Mouse (Mus musculus) intestine, embryonic 14.5 days (tissue): Measurements from ENCODE around the gene Pnpla1. TPM values are rescaled to one million over a fixed set of nuclear protein-coding genes. Genes with fewer than 3 reads are reported as not detected.

Experiments used
- ATAC-seq: fragments of 200-750 bp; cut with Nextera tagmentation; replicated peaks from 2 replicates; pipeline ENCODE4 v1.8.0; 2017; ENCODE audit warnings: low read depth, moderate number of reproducible peaks, moderate TSS enrichment, moderate library complexity; ENCODE audit not compliant: low FRiP score, low TSS enrichment
- DNase-seq: peaks from one replicate; pipeline ENCODE4 v3.0.0-alpha.2; 2018; ENCODE audit warnings: low spot score
- H3K27ac ChIP-seq: fragments of 300-500 bp; sonication (generic); 2 replicates; pipeline ENCODE4 v1.5.1; 2014; ENCODE audit warnings: low read depth, mild to moderate bottlenecking, control low read depth
- H3K27me3 ChIP-seq: fragments of 300-500 bp; sonication (generic); replicated peaks from 2 replicates; pipeline ENCODE4 v1.6.1; 2014; ENCODE audit warnings: low read length, control low read depth; ENCODE audit not compliant: control insufficient read depth, insufficient read depth
- H3K36me3 ChIP-seq: fragments of 300-500 bp; sonication (generic); 2 replicates; pipeline ENCODE4 v1.6.1; 2014; ENCODE audit warnings: low read length, control low read depth; ENCODE audit not compliant: control insufficient read depth, insufficient read depth
- H3K4me1 ChIP-seq: fragments of 300-500 bp; sonication (generic); replicated peaks from 2 replicates; pipeline ENCODE4 v1.6.1; 2014; ENCODE audit warnings: low read length, control low read depth, mixed read lengths; ENCODE audit not compliant: control insufficient read depth, insufficient read depth
- H3K4me2 ChIP-seq: fragments of 300-500 bp; sonication (generic); 2 replicates; pipeline ENCODE4 v1.6.1; 2014; ENCODE audit warnings: low read length
- H3K4me3 ChIP-seq: fragments of 300-500 bp; sonication (generic); 2 replicates; pipeline ENCODE4 v1.5.1; 2014; ENCODE audit warnings: low read depth, low read length, control low read depth, mixed read lengths
- H3K9ac ChIP-seq: fragments of 300-500 bp; sonication (generic); 2 replicates; pipeline ENCODE4 v1.6.1; 2014; ENCODE audit warnings: mild to moderate bottlenecking, low read length
- H3K9me3 ChIP-seq: fragments of 300-500 bp; sonication (generic); 2 replicates; pipeline ENCODE4 v1.6.1; 2016; ENCODE audit warnings: low read length, control low read depth; ENCODE audit not compliant: control insufficient read depth
- WGBS: fragments of 180-500 bp; shearing (Covaris S2); extraction: QIAGEN DNeasy Blood & Tissue Kit; methylation state at CpG from one replicate; pipeline ENCODE4 v1.1.7; 2014; 5-methylcytosine and 5-hydroxymethylcytosine counted together
- polyA plus RNA-seq: library from polyadenylated mRNA; unstranded; fragments of >200 nt; fragmentation: Nextera tagmentation; extraction: Ambion mirVana; gene quantifications from 2 replicates; pipeline ENCODE4 v1.2.1, GENCODE M21; 2014

The Pnpla1 gene
- polyA plus RNA-seq, 1 experiment from 2014 or later, result 0.76 TPM

DNA sequence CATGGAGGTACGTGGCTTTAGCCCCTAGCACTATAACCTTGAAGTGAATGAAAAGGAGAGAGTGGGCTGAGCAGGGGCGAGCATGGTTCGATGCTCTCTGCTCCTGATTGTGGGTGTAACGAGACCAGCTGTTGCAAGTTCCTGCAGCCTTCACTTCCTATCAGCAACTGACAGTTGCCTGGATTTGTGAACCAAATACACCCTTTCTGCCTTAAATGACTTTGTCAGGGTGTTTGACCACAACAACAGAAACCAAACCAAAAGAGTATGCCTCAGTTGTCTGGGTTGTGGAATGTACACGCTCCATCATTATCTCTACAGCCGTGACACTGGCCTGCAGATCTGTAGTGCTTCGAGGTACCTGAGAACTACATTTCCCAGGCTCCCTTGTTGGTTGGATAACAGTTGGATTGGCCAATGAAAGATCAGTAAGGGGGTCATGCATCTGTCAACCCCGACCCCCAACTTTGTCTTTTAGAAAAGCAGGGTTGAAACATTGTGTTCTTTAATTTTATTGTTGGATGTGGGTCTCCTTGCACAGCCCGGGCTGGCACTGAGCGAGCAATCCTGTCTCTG, 25.8 kb downstream of the Pnpla1 start:
- Histone ChIP-seq H3K4me3 (no peak overlapping the region), H3K9ac (no peak overlapping the region), H3K4me1 (peaks cover 9% of the 10 kb centered on the region), H3K9me3 (no peaks in the 10 kb centered on the region), H3K27me3 (no peaks in the 10 kb centered on the region), H3K27ac (no peak overlapping the region), H3K4me2 (no peak overlapping the region), H3K36me3 (no peaks in the 10 kb centered on the region)
- DNase-seq (no peak), ATAC-seq (no peak)
- WGBS, result 77% methylated on average over 10 of the region's 10 CpGs

DNA sequence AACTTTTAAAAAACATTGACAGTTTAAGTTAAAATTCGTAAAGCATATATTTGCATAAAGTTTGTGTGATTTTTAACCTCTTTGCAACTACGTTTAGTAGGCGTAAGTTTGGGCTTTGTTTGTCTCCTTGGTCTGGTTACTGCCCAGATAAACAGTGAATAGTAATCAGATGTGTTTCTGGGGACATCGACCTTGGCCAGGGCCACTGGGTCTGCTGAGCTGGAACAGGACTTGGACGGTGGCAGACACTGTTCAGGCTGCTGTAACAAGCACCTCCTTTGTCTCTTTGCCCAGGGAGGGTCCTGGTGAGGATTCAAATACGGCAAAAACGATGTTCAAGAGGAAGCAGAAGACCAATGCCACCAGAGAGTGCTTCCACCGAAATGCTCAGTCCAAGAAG, 27.0 kb downstream of the Pnpla1 start:
- ATAC-seq, result no peak
- Histone ChIP-seq H3K36me3 (no peaks in the 10 kb centered on the region), H3K4me3 (no peak overlapping the region), H3K27ac (no peak overlapping the region), H3K4me1 (peaks cover 9% of the 10 kb centered on the region), H3K4me2 (no peak overlapping the region), H3K27me3 (no peaks in the 10 kb centered on the region), H3K9ac (no peak overlapping the region), H3K9me3 (0 out of 2 replicates have a peak, but pooled peaks cover 5% of the 10 kb centered on the region)
- no peak for DNase-seq
- 83% methylated on average over 8 of the region's 8 CpGs for WGBS

DNA sequence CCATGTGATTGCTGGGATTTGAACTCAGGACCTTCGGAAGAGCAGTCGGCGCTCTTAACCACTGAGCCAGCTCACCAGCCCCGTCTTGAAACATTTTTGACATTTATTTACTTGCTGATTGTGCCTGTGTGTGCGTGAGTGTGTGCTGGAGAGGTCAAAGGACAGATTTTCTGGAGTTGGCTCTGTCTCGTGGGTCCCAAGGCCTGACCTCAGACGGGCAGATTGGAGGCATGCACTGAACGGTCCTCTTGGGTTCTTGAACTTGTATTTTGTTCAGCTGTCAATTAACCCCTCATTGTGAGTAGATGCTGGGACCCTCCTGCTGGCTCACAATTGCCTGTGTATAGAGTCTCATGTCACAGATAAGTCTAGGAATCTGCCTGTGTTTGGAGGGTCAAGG, 28.1 kb downstream of the Pnpla1 start:
- H3K27ac ChIP-seq, result no peak overlapping the region
- no peaks in the 10 kb centered on the region for H3K36me3 ChIP-seq
- ATAC-seq, result no peak
- peaks cover 9% of the 10 kb centered on the region for H3K4me1 ChIP-seq
- H3K9ac ChIP-seq, result no peak overlapping the region
- 81% methylated on average over 8 of the region's 8 CpGs for WGBS
- no peaks in the 10 kb centered on the region for H3K27me3 ChIP-seq
- DNase-seq, result no peak
- H3K9me3 ChIP-seq, result 0 out of 2 replicates have a peak, but pooled peaks cover 5% of the 10 kb centered on the region
- H3K4me3 ChIP-seq, result no peak overlapping the region
- no peak overlapping the region for H3K4me2 ChIP-seq

DNA sequence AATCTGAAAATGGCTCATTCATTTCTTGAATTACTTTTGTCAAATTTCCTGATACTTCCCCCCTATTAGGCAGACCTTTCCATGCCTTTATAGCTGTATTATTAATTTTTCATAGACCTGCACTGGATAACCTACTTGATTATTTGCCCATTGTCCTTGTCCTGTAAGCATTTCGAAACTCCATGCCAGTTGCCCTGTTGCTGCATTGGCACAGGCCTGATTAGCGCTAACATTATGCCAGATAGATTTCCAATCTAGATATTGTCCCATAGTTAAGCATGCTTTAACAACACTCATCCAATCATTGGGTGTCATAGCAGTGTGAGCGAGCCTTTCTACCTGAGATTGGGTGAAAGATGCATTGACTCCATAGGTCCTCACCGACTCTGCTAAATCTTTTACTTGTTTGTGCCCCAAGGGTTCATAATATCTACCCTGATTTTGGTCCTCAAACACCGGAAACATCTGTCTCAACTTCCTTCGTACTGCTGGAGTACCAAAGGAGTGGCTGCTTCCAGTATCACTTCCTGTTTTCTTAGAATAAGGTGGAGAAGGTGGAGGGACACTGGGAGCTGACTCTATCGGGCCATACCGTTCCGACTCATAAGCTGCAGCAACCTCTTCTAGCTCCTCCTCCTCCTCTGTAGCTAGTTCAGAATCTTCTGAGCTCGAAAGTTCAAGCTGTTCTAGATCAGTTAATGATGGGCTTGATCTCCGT, 36.0 kb downstream of the Pnpla1 start:
- no peak overlapping the region for H3K27ac ChIP-seq
- no peak overlapping the region for H3K4me3 ChIP-seq
- 88% methylated on average over 11 of the region's 11 CpGs for WGBS
- no peak overlapping the region for H3K4me2 ChIP-seq
- H3K36me3 ChIP-seq, result no peaks in the 10 kb centered on the region
- no peaks in the 10 kb centered on the region for H3K27me3 ChIP-seq
- no peaks in the 10 kb centered on the region for H3K4me1 ChIP-seq
- no peak for ATAC-seq
- no peak overlapping the region for H3K9ac ChIP-seq
- no peak for DNase-seq
- 0 out of 2 replicates have a peak, but pooled peaks cover 5% of the 10 kb centered on the region for H3K9me3 ChIP-seq

DNA sequence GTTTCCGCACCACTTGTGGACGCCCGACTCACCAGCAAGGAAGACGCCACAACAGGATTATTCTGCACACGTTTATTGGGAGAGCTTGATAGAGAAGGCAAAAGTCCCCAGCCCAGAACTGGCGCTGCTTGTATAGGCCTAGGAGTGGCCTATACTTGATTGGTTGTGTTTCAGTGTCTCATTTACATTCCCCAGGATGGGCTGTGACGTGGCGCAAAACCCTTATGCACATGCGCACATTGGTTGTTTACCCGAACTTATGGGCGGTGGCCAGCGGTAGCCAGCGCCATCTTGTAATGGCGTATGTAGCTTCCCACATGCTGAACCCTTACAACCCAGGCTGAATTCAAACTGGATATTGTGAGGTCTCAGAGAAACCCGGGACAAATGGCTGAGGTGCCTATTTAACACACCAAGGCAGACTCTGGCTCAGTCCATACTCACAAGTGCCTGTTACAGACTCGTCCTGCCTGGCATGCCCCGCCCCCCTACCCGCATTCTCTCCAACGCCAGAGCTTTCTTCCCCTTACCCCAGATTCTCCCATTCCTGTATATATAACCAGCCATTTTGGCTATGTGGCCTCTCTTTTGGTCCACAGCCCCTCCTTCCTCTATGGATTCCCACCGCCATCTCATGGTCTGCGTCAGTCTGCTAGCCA, 37.1 kb downstream of the Pnpla1 start:
- Histone ChIP-seq H3K4me2 (no peak overlapping the region), H3K4me1 (no peaks in the 10 kb centered on the region), H3K36me3 (no peaks in the 10 kb centered on the region), H3K9ac (no peak overlapping the region), H3K9me3 (no peaks in the 10 kb centered on the region), H3K4me3 (no peak overlapping the region), H3K27me3 (no peaks in the 10 kb centered on the region), H3K27ac (no peak overlapping the region)
- 94% methylated on average over 21 of the region's 21 CpGs for WGBS
- no peak for DNase-seq
- ATAC-seq, result no peak

DNA sequence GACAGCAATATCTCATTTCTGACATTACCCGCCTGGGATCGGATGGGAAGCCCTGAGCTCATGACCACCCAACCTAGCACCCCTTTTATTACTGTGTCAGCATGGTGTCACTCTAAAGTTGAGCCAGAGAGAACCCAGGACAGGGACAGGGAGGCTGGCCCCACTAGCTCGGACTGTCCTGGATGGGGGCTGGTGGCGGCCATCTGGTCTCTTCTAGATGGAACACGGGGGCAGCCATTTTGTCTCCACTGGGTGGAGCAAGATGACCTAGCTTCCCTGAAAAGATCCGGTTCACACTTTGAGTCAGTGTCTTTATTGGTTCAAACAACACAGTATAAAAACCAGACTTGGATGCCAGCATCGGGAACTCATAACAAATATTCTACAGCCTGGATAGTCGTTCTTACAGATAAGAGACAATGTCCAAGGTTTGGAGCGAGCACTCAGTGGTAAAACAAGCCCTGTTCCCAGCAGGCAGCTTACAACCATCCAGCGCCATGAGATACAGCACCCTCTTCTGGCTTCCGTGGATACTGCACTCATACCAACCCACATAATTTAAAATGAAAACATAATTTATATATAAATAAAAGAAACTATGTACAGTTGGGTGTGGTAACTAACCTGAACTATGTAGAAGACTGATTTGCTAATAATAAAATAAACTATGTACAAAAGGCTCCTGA, 38.0 kb downstream of the Pnpla1 start:
- no peak overlapping the region for H3K4me3 ChIP-seq
- no peak overlapping the region for H3K4me2 ChIP-seq
- H3K27ac ChIP-seq, result no peak overlapping the region
- H3K9ac ChIP-seq, result no peak overlapping the region
- no peaks in the 10 kb centered on the region for H3K4me1 ChIP-seq
- DNase-seq (no peak), ATAC-seq (no peak)
- H3K36me3 ChIP-seq, result no peaks in the 10 kb centered on the region
- 90% methylated on average over 11 of the region's 11 CpGs for WGBS
- no peaks in the 10 kb centered on the region for H3K9me3 ChIP-seq
- H3K27me3 ChIP-seq, result no peaks in the 10 kb centered on the region

DNA sequence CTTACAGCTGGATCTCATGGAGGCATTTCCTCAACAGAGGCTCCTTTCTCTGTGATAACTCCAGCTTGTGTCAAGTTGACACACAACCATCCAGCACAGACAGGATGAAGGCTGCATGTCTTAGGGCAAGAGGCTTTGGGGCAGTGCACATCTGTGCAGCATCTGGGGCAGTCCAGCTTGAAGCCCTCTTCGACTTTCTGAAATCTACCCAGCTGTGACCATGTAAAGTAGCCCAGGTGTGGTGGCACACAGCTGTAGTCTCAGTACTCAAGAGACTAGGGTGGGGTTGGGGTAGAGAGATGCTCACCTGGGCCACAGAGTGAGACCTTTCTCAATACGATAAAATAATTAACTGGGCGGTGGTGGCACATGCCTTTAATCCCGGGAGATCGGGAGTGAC, 39.6 kb downstream of the Pnpla1 start:
- no peaks in the 10 kb centered on the region for H3K9me3 ChIP-seq
- H3K9ac ChIP-seq, result no peak overlapping the region
- no peaks in the 10 kb centered on the region for H3K4me1 ChIP-seq
- WGBS, result 85% methylated on average over 5 of the region's 5 CpGs
- no peaks in the 10 kb centered on the region for H3K36me3 ChIP-seq
- no peak for DNase-seq
- no peak overlapping the region for H3K4me2 ChIP-seq
- H3K4me3 ChIP-seq, result no peak overlapping the region
- no peak overlapping the region for H3K27ac ChIP-seq
- H3K27me3 ChIP-seq, result no peaks in the 10 kb centered on the region
- ATAC-seq, result no peak

DNA sequence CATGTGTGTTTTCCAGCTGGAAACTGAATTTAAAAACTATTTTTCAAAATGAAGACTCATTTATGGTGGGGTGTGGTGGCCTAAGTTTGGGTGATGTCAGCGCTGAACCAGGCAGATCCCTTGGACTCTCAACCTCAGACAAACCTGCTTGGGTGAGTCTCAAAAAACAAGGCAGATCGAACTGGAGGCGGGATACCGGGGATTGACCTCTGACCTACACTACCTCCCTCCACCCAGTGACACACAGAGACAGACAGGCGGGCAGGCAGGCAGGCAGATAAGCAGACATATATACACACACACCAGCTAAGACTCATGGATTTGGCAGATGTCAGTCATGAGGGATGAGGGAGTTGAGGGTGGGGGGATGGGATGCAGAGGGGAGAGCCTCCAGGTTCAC, 40.0 kb downstream of the Pnpla1 start:
- Histone ChIP-seq H3K4me3 (no peak overlapping the region), H3K9ac (no peak overlapping the region), H3K27ac (no peak overlapping the region), H3K4me1 (no peaks in the 10 kb centered on the region), H3K9me3 (no peaks in the 10 kb centered on the region), H3K4me2 (no peak overlapping the region), H3K36me3 (no peaks in the 10 kb centered on the region), H3K27me3 (no peaks in the 10 kb centered on the region)
- DNase-seq (no peak), ATAC-seq (no peak)
- 69% methylated on average over 5 of the region's 5 CpGs for WGBS
